Mouse (Mus musculus): Measurements from ENCODE around the gene Gm20388. TPM values are rescaled to one million over a fixed set of nuclear protein-coding genes. Genes with fewer than 3 reads are reported as not detected.

The Gm20388 gene
- polyA plus RNA-seq, 1 experiment from 2014 or later = not detected

- Histone ChIP-seq H3K27me3 (ENCODE audit: control insufficient read depth, insufficient read depth, low read length) (no peaks in the 10 kb centered on the region), H3K27ac (replicated peaks in 1 of 2; ENCODE audit: control insufficient read depth in 1 of 2, insufficient read depth in 1 of 2, low read depth in 2 of 2, low read length in 2 of 2) (peak overlapping the region in 1 of 2 experiments; percentile 85; a peak in 2 of 4 replicates), H3K4me1 (ENCODE audit: control insufficient read depth in 2 of 2, insufficient read depth in 2 of 2, low read length in 2 of 2) (peaks cover 11 to 41% of the 10 kb centered on the region in 2 experiments), H3K36me3 (ENCODE audit: control insufficient read depth, insufficient read depth, low read length) (peaks cover 39% of the 10 kb centered on the region), H3K9me3 (ENCODE audit: control insufficient read depth, low read length) (no peaks in the 10 kb centered on the region), H3K4me2 (ENCODE audit: low read length) (peak overlapping the region; percentile 92), H3K4me3 (ENCODE audit: control insufficient read depth in 1 of 2, insufficient read depth in 1 of 2, low read depth in 1 of 2, low read length in 2 of 2) (peak overlapping the region; percentile 56 to 97), H3K9ac (ENCODE audit: low read length) (peak overlapping the region; percentile 97)
- WGBS = 6% methylated on average over 17 of the region's 17 CpGs
- ATAC-seq (ENCODE audit: insufficient number of reproducible peaks, insufficient read depth, low FRiP score, low read depth) = no peak
These were observed 756.3 kb downstream of the Gm20388 start for GRCm38 (mm10) chr8:120666807-120667470.

- H3K27ac ChIP-seq (replicated peaks in 1 of 2; ENCODE audit: control insufficient read depth in 1 of 2, insufficient read depth in 1 of 2, low read depth in 2 of 2, low read length in 2 of 2) = peak within 1 kb of the TSS; percentile 73 to 91
- H3K36me3 ChIP-seq (ENCODE audit: control insufficient read depth, insufficient read depth, low read length) = peaks cover 47% of the 10 kb centered on the region
- H3K4me2 ChIP-seq (ENCODE audit: low read length) = peak within 1 kb of the TSS; percentile 92
- H3K9ac ChIP-seq (ENCODE audit: low read length) = peak within 1 kb of the TSS; percentile 97
- no peaks in the 10 kb centered on the region for H3K9me3 ChIP-seq (ENCODE audit: control insufficient read depth, low read length)
- H3K4me1 ChIP-seq (ENCODE audit: control insufficient read depth in 2 of 2, insufficient read depth in 2 of 2, low read length in 2 of 2) = peaks cover 11 to 41% of the 10 kb centered on the region in 2 experiments
- WGBS = under 1% methylated on average over 104 of the region's 105 CpGs
- no peaks in the 10 kb centered on the region for H3K27me3 ChIP-seq (ENCODE audit: control insufficient read depth, insufficient read depth, low read length)
- H3K4me3 ChIP-seq (ENCODE audit: control insufficient read depth in 1 of 2, insufficient read depth in 1 of 2, low read depth in 1 of 2, low read length in 2 of 2) = peak within 1 kb of the TSS; percentile 93 to 97
- peak; percentile 92 for ATAC-seq (ENCODE audit: insufficient number of reproducible peaks, insufficient read depth, low FRiP score, low read depth)
These were observed 757.1 kb downstream of the Gm20388 start, which contains the start of the genes Gm27021 and Cox4i1 for GRCm38 (mm10) chr8:120667561-120668373. Gm27021 (minus strand) TSS chr8:120668079. Cox4i1 (plus strand) TSS chr8:120668222.

GRCm38 (mm10) chr8:120668374-120668905, 757.8 kb downstream of the Gm20388 start, which contains the start of gene Emc8:
Emc8 (minus strand) TSS chr8:120668573.
- Histone ChIP-seq H3K4me1 (ENCODE audit: control insufficient read depth in 2 of 2, insufficient read depth in 2 of 2, low read length in 2 of 2) (peaks cover 11 to 41% of the 10 kb centered on the region in 2 experiments), H3K4me3 (ENCODE audit: control insufficient read depth in 1 of 2, insufficient read depth in 1 of 2, low read depth in 1 of 2, low read length in 2 of 2) (peak within 1 kb of the TSS; percentile 93 to 97), H3K4me2 (ENCODE audit: low read length) (peak within 1 kb of the TSS; percentile 92), H3K36me3 (ENCODE audit: control insufficient read depth, insufficient read depth, low read length) (peaks cover 50% of the 10 kb centered on the region), H3K27ac (replicated peaks in 1 of 2; ENCODE audit: control insufficient read depth in 1 of 2, insufficient read depth in 1 of 2, low read depth in 2 of 2, low read length in 2 of 2) (peak within 1 kb of the TSS; percentile 73 to 91), H3K9ac (ENCODE audit: low read length) (peak within 1 kb of the TSS; percentile 97), H3K27me3 (ENCODE audit: control insufficient read depth, insufficient read depth, low read length) (no peaks in the 10 kb centered on the region), H3K9me3 (ENCODE audit: control insufficient read depth, low read length) (no peaks in the 10 kb centered on the region)
- under 1% methylated on average over 51 of the region's 51 CpGs for WGBS
- ATAC-seq (ENCODE audit: insufficient number of reproducible peaks, insufficient read depth, low FRiP score, low read depth) = peak; percentile 33

- Histone ChIP-seq H3K9me3 (ENCODE audit: control insufficient read depth, low read length) (no peaks in the 10 kb centered on the region), H3K9ac (ENCODE audit: low read length) (no peak overlapping the region), H3K4me3 (ENCODE audit: control insufficient read depth in 1 of 2, insufficient read depth in 1 of 2, low read depth in 1 of 2, low read length in 2 of 2) (no peak overlapping the region), H3K4me2 (ENCODE audit: low read length) (no peak overlapping the region), H3K27me3 (ENCODE audit: control insufficient read depth, insufficient read depth, low read length) (no peaks in the 10 kb centered on the region), H3K27ac (replicated peaks in 1 of 2; ENCODE audit: control insufficient read depth in 1 of 2, insufficient read depth in 1 of 2, low read depth in 2 of 2, low read length in 2 of 2) (no peak overlapping the region), H3K4me1 (ENCODE audit: control insufficient read depth in 2 of 2, insufficient read depth in 2 of 2, low read length in 2 of 2) (peaks cover 3 to 19% of the 10 kb centered on the region in 2 experiments), H3K36me3 (ENCODE audit: control insufficient read depth, insufficient read depth, low read length) (peaks cover 61% of the 10 kb centered on the region)
- WGBS = 74% methylated on average over 6 of the region's 6 CpGs
- no peak for ATAC-seq (ENCODE audit: insufficient number of reproducible peaks, insufficient read depth, low FRiP score, low read depth)
These were observed 761.1 kb downstream of the Gm20388 start for GRCm38 (mm10) chr8:120671775-120672174.

- Histone ChIP-seq H3K4me3 (ENCODE audit: control insufficient read depth in 1 of 2, insufficient read depth in 1 of 2, low read depth in 1 of 2, low read length in 2 of 2) (no peak overlapping the region), H3K9ac (ENCODE audit: low read length) (no peak overlapping the region), H3K27ac (replicated peaks in 1 of 2; ENCODE audit: control insufficient read depth in 1 of 2, insufficient read depth in 1 of 2, low read depth in 2 of 2, low read length in 2 of 2) (no peak overlapping the region), H3K4me1 (ENCODE audit: control insufficient read depth in 2 of 2, insufficient read depth in 2 of 2, low read length in 2 of 2) (peaks cover 0 to 14% of the 10 kb centered on the region in 2 experiments; a peak in 2 of 4 replicates), H3K4me2 (ENCODE audit: low read length) (no peak overlapping the region), H3K36me3 (ENCODE audit: control insufficient read depth, insufficient read depth, low read length) (peaks cover 68% of the 10 kb centered on the region), H3K9me3 (ENCODE audit: control insufficient read depth, low read length) (no peaks in the 10 kb centered on the region), H3K27me3 (ENCODE audit: control insufficient read depth, insufficient read depth, low read length) (no peaks in the 10 kb centered on the region)
- WGBS = 86% methylated on average over 16 of the region's 16 CpGs
- ATAC-seq (ENCODE audit: insufficient number of reproducible peaks, insufficient read depth, low FRiP score, low read depth) = no peak
These were observed 762.1 kb downstream of the Gm20388 start for GRCm38 (mm10) chr8:120672626-120673229.

- WGBS = 91% methylated on average over 7 of the region's 7 CpGs
- no peak for ATAC-seq (ENCODE audit: insufficient number of reproducible peaks, insufficient read depth, low FRiP score, low read depth)
- H3K4me2 ChIP-seq (ENCODE audit: low read length) = no peak overlapping the region
- H3K36me3 ChIP-seq (ENCODE audit: control insufficient read depth, insufficient read depth, low read length) = peaks cover 68% of the 10 kb centered on the region
- no peaks in the 10 kb centered on the region for H3K9me3 ChIP-seq (ENCODE audit: control insufficient read depth, low read length)
- no peak overlapping the region for H3K9ac ChIP-seq (ENCODE audit: low read length)
- no peak overlapping the region for H3K27ac ChIP-seq (replicated peaks in 1 of 2; ENCODE audit: control insufficient read depth in 1 of 2, insufficient read depth in 1 of 2, low read depth in 2 of 2, low read length in 2 of 2)
- H3K4me1 ChIP-seq (ENCODE audit: control insufficient read depth in 2 of 2, insufficient read depth in 2 of 2, low read length in 2 of 2) = peaks cover 0 to 14% of the 10 kb centered on the region in 2 experiments; a peak in 2 of 4 replicates
- H3K4me3 ChIP-seq (ENCODE audit: control insufficient read depth in 1 of 2, insufficient read depth in 1 of 2, low read depth in 1 of 2, low read length in 2 of 2) = no peak overlapping the region
- no peaks in the 10 kb centered on the region for H3K27me3 ChIP-seq (ENCODE audit: control insufficient read depth, insufficient read depth, low read length)
These were observed 762.7 kb downstream of the Gm20388 start for GRCm38 (mm10) chr8:120673298-120673697.

GRCm38 (mm10) chr8:120675718-120676117, 765.1 kb downstream of the Gm20388 start:
- H3K27ac ChIP-seq (replicated peaks in 1 of 2; ENCODE audit: control insufficient read depth in 1 of 2, insufficient read depth in 1 of 2, low read depth in 2 of 2, low read length in 2 of 2) = no peak overlapping the region
- peaks cover 54% of the 10 kb centered on the region for H3K36me3 ChIP-seq (ENCODE audit: control insufficient read depth, insufficient read depth, low read length)
- WGBS = 66% methylated on average over 8 of the region's 8 CpGs
- peaks cover 7% of the 10 kb centered on the region for H3K27me3 ChIP-seq (ENCODE audit: control insufficient read depth, insufficient read depth, low read length)
- 0 out of 4 replicates have a peak, but pooled peaks cover 0 to 4% of the 10 kb centered on the region in 2 experiments for H3K4me1 ChIP-seq (ENCODE audit: control insufficient read depth in 2 of 2, insufficient read depth in 2 of 2, low read length in 2 of 2)
- no peak for ATAC-seq (ENCODE audit: insufficient number of reproducible peaks, insufficient read depth, low FRiP score, low read depth)
- H3K9ac ChIP-seq (ENCODE audit: low read length) = no peak overlapping the region
- no peak overlapping the region for H3K4me2 ChIP-seq (ENCODE audit: low read length)
- no peak overlapping the region for H3K4me3 ChIP-seq (ENCODE audit: control insufficient read depth in 1 of 2, insufficient read depth in 1 of 2, low read depth in 1 of 2, low read length in 2 of 2)
- H3K9me3 ChIP-seq (ENCODE audit: control insufficient read depth, low read length) = no peaks in the 10 kb centered on the region

Measured in heart, embryonic 14.5 days (tissue).